Mouse (Mus musculus) limb, embryonic 14.5 days (tissue): Measurements from ENCODE around the gene Mapk3. TPM values are rescaled to one million over a fixed set of nuclear protein-coding genes. Genes with fewer than 3 reads are reported as not detected.

ENCODE experiments used
- ATAC-seq: fragments of 200-750 bp; cut with Nextera tagmentation; 2 replicates; pipeline ENCODE4 v1.8.0; 2017; ENCODE audit warnings: low read depth, moderate number of reproducible peaks, moderate TSS enrichment; ENCODE audit not compliant: low FRiP score
- DNase-seq: peaks from one replicate; pipeline ENCODE4 v3.0.0-alpha.2; 2015; ENCODE audit warnings: low spot score
- H3K27ac ChIP-seq: fragments of 300-500 bp; sonication (generic); replicated peaks from 2 replicates; pipeline ENCODE4 v1.5.1; 2014; ENCODE audit warnings: low read depth, mild to moderate bottlenecking, low read length, moderate library complexity, mixed read lengths
- H3K27me3 ChIP-seq: fragments of 300-500 bp; sonication (generic); 2 replicates; pipeline ENCODE4 v1.6.1; 2014; ENCODE audit warnings: low read length, mixed read lengths; ENCODE audit not compliant: control insufficient read depth, insufficient read depth
- H3K36me3 ChIP-seq: fragments of 300-500 bp; sonication (generic); 2 replicates; pipeline ENCODE4 v1.6.1; 2014; ENCODE audit warnings: mild to moderate bottlenecking, low read length, moderate library complexity, mixed read lengths; ENCODE audit not compliant: control insufficient read depth, insufficient read depth
- H3K4me1 ChIP-seq: fragments of 300-500 bp; sonication (generic); 2 replicates; pipeline ENCODE4 v1.6.1; 2014; ENCODE audit warnings: antibody characterized with exemption, low read length, mixed read lengths; ENCODE audit not compliant: control insufficient read depth, insufficient read depth
- H3K4me2 ChIP-seq: fragments of 300-500 bp; sonication (generic); replicated peaks from 2 replicates; pipeline ENCODE4 v1.6.1; 2014; ENCODE audit warnings: low read depth, mild to moderate bottlenecking, low read length, moderate library complexity; ENCODE audit not compliant: severe bottlenecking
- H3K4me3 ChIP-seq: fragments of 300-500 bp; sonication (generic); replicated peaks from 2 replicates; pipeline ENCODE4 v1.5.1; 2014; ENCODE audit warnings: low read length
- H3K9ac ChIP-seq: fragments of 300-500 bp; sonication (generic); 2 replicates; pipeline ENCODE4 v1.6.1; 2014; ENCODE audit warnings: mild to moderate bottlenecking, low read depth, low read length, moderate library complexity; ENCODE audit not compliant: severe bottlenecking
- H3K9me3 ChIP-seq: fragments of 300-500 bp; sonication (generic); 2 replicates; pipeline ENCODE4 v1.6.1; 2016; ENCODE audit warnings: low read length; ENCODE audit not compliant: control insufficient read depth
- POLR2A ChIP-seq: fragments of 200-500 bp; IDR thresholded peaks from 2 replicates; pipeline ENCODE4 v1.8.0; 2012; ENCODE audit warnings: inconsistent platforms, mild to moderate bottlenecking, moderate library complexity, borderline replicate concordance; ENCODE audit not compliant: insufficient read depth, insufficient read length; ENCODE audit errors: extremely low read depth
- WGBS: fragments of 180-500 bp; shearing (Covaris S2); extraction: QIAGEN DNeasy Blood & Tissue Kit; methylation state at CpG from one replicate; pipeline ENCODE4 v1.1.7; 2014; 5-methylcytosine and 5-hydroxymethylcytosine counted together
- polyA plus RNA-seq, 2 experiments: library from polyadenylated mRNA; depleted of rRNA in 1 of 2; stranded (reverse) in 1 of 2; unstranded in 1 of 2; fragments of >200 nt; fragmentation: Nextera tagmentation in 1 of 2; extraction: Ambion mirVana in 1 of 2; gene quantifications; 2 replicates each; pipeline versions ENCODE4 v1.2.1 to v1.2.3; 2012 to 2014

Gene Mapk3
- polyA plus RNA-seq, 2 experiments: 52.4 to 134 TPM

DNA sequence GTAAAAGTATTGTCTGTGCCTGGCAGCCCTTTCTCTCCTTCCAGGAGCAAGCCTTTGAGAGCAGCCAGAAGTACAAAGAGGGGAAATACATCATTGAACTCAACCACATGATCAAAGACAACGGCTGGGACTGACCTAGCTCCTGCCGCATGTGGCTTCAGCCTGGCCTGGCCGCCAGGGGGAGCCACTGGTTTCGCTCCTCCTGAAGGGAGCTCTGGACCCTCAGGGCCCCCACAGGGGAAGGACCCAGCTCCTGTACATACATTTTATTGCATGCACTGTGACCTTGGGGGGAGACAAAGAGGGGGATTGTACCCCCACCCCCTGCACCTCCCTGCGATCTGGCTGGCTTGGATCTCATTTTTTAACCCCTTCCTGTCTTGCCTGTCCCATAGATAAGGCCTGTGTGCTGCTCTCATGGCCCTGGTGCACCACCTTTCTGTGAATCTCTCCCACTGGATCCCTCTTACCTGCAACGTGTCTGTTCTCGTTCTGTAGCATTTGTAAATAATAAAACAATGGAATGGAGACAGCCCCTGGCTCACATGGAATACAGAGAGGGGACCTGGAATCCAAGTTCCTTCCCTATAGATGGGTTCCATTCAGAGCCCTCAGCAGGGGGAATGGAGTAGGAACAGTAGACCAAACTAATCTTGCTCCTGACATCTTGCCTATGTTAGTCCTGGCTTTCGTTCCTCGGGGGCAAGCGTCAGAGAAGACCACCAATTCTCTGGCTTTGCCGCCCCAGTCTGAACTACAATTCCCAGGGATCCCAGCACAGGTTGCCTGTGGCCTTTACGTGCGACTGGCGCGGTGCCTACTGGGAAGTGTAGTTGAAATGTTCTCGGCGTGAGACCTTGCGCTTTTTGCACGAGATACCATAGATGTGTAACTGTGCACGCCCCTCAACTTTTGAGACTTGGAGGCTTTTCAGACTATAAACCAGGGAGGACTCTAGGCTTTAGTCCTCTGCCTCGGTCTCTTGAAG, 20.9 kb downstream of the Mapk3 start:
- peak; percentile 66 for ATAC-seq
- TF ChIP-seq POLR2A: no peak

DNA sequence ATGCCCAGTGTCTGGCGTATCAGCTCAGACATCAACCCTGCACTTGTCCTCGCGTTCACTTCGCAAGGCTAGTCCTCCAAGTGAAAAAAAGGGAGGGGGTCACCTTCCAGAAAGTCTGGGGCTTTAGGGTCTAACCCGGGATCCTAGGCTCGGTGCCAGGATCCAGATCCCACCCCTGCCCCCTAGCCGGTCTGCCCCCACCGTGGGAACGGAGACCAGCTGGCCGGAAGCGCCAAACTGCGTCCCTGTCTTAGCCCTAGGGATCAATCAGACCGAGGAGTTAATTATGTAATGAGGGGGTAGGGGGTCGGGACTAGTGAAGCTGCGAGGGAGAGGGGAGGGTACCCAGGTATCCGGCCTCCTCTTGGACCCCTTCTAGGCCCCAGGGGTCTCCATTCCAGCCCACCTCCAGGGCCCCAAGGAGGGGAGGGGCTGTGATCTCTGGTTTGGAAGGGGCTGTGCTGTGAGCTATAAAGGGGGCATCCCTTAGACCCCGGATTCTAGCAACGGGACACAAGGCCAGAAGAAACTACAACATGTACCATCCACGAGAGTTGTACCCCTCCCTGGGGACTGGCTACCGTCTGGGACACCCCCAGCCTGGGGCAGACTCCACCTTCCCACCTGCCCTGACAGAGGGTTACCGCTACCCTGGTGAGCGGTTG, 21.7 kb downstream of the Mapk3 start, which contains the start of gene Tbx6:
Tbx6 (plus strand) TSS at position 513 of the 665 bp plus-strand sequence.
- Histone ChIP-seq H3K36me3 (peaks cover 31% of the 10 kb centered on the region), H3K27me3 (no peaks in the 10 kb centered on the region), H3K4me3 (peak within 1 kb of the TSS; percentile 45), H3K4me1 (peaks cover 31% of the 10 kb centered on the region), H3K27ac (peak within 1 kb of the TSS; percentile 55), H3K4me2 (peak within 1 kb of the TSS; percentile 94), H3K9me3 (no peaks in the 10 kb centered on the region), H3K9ac (peak within 1 kb of the TSS; percentile 59)
- DNase-seq (no peak), ATAC-seq (no peak; the same call in 1 of the 2 replicates)
- WGBS: 6% methylated on average over 19 of the region's 22 CpGs
- no peak for TF ChIP-seq POLR2A

More for the DNA sequence above, 20.9 kb downstream of the Mapk3 start:
- H3K9ac ChIP-seq: peak overlapping the region; percentile 59
- DNase-seq: peak; percentile 91
- peaks cover 23% of the 10 kb centered on the region for H3K36me3 ChIP-seq
- H3K27ac ChIP-seq: peak overlapping the region; percentile 55
- under 1% methylated on average over 21 of the region's 21 CpGs for WGBS
- peak overlapping the region; percentile 45 for H3K4me3 ChIP-seq
- H3K4me1 ChIP-seq: peaks cover 39% of the 10 kb centered on the region
- H3K9me3 ChIP-seq: no peaks in the 10 kb centered on the region
- peak overlapping the region; percentile 94 for H3K4me2 ChIP-seq
- H3K27me3 ChIP-seq: no peaks in the 10 kb centered on the region

DNA sequence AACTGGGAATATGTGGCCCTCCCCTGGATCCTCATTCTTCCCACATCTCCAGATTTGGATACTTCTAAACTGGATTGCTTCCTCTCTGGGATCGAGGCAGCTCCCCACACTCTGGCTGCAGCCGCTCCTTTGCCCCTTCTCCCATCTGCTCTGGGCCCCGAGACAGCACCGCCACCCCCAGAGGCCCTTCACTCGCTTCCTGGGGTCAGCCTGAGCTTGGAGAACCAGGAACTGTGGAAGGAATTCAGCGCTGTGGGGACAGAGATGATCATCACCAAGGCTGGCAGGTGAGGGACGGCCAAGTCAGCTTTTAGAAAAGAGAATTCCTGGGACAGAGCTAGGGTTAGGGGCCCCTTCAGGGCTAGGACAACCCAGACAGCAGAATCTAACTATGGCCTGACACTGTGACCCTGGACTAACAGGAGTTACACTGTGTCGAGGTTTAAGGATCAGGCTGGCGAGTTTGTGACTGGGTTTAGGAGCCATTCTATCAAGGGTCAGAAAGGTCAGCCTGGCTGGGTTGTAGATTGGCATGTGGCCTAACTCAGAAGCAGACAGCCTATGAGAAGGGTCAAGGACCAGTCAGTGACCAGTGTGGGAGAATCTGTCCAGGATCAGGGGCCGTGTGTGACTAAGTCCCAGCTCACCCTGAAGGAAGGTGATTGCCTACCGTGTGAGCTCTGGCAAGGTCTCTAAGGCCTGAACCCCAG, 22.4 kb downstream of the Mapk3 start:
- Histone ChIP-seq H3K9me3 (no peaks in the 10 kb centered on the region), H3K9ac (peak overlapping the region; percentile 59), H3K27ac (no peak overlapping the region), H3K4me3 (0 out of 2 replicates have a peak overlapping the region, but pooled peaks have one; percentile 45), H3K4me2 (peak overlapping the region; percentile 94), H3K36me3 (peaks cover 38% of the 10 kb centered on the region), H3K4me1 (peaks cover 28% of the 10 kb centered on the region), H3K27me3 (no peaks in the 10 kb centered on the region)
- DNase-seq: no peak
- no peak for TF ChIP-seq POLR2A
- 26% methylated on average over 11 of the region's 11 CpGs for WGBS
- no peak for ATAC-seq

- ATAC-seq: no peak
- H3K27ac ChIP-seq: no peak overlapping the region
- no peak for TF ChIP-seq POLR2A
- H3K27me3 ChIP-seq: no peaks in the 10 kb centered on the region
- no peak overlapping the region for H3K4me3 ChIP-seq
- peaks cover 21% of the 10 kb centered on the region for H3K4me1 ChIP-seq
- H3K36me3 ChIP-seq: peaks cover 47% of the 10 kb centered on the region
- H3K9ac ChIP-seq: no peak overlapping the region
- H3K9me3 ChIP-seq: no peaks in the 10 kb centered on the region
- no peak overlapping the region for H3K4me2 ChIP-seq
- DNase-seq: no peak
- 75% methylated on average over 13 of the region's 13 CpGs for WGBS
Observed at GRCm38 (mm10) chr7:126782693-126783092, 23.3 kb downstream of the Mapk3 start.

DNA sequence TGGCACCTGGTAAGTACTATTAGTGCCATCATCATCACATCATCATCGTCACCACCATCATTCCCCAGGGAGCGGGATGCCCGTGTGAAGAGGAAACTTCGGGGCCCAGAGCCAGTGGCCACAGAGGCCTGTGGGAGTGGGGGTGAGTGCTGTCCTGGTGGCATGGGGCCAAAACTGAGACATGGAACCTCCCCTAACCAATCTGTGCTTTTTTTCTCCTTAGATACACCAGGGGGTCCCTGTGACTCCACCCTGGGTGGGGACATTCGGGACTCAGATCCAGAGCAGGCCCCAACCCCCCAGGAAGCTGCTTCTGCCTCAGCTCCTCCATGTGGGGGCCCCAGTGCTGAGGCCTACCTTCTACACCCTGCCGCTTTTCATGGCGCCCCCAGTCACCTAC, 25.1 kb downstream of the Mapk3 start:
- Histone ChIP-seq H3K4me3 (no peak overlapping the region), H3K9ac (no peak overlapping the region), H3K36me3 (peaks cover 57% of the 10 kb centered on the region), H3K4me1 (peaks cover 19% of the 10 kb centered on the region), H3K27me3 (no peaks in the 10 kb centered on the region), H3K4me2 (no peak overlapping the region), H3K9me3 (no peaks in the 10 kb centered on the region), H3K27ac (no peak overlapping the region)
- TF ChIP-seq POLR2A: no peak
- WGBS: 74% methylated on average over 7 of the region's 7 CpGs
- DNase-seq (no peak), ATAC-seq (no peak)
